Mouse (Mus musculus): ENCODE results near the gene Cxcr5.

Cxcr5 gene

DNA sequence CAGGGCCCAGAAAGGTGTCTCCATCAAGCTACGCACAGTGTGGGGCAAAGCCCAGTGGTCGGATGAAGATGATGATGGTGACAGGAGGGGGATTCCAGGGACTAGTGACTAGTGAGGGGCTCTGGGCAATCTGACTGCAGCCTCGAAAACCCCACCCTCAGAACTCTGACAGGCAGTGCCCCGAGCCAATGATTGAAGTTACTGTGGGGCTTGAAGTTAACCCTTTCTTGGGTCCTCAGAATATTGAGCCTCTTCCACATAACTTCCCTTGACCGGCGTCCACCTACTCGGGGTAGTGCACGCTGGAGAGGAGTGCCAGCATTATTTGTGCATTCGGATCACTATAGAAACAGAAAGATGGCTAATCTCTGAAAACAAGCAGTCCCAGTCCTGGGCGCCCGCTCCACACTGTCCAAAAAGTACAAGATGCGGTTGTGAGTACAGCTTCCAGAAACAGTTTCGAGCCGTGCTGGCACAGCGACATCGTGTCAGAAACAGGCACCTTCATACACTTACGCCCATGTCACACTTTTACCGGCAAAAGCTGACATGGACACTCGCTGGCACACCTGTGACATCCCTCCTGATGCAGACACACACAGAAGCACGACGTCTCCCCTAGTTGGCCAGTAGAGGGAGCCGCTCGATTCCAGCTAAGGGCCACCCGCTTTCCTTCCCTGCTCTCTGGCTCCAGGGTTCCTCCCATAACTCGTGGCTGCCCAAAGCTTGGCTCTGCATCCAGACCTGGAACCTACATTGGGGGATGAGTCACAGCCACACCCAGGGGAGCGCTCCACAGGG is 81.8 kb downstream of the Cxcr5 start:
- peak; percentile 90 for DNase-seq (ENCODE audit: low read depth, low spot score)

DNA sequence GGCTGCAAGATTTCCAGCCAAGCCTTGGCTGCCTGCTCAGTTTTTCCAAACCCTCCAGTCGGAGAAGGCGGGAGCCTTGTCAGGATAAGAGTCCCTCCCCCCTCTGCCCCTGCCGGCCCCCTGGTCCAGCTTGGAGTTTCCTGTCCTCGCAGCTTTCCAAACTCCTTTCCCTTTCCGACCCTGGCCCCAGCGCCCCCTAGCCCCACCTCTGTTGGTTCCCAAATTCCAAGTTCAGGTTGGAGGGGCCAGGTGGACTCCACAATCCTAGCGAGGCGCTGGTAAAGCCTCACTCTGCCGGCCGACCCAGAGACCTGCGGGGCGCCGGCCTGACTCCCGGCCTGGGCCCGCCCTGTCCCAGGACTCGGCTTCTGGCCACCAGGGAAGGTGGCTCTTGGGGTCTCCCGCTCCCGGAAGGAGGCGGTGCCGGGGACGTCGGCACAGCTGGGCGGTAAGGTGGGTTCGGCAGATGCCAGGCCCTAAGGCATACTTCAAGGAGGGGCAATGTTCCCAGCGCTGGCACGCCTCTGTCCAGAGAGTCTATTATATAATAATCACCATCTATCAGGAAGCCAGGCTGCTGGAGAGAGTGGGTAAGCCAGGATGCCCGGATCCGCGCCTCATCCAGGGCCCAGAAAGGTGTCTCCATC is 82.6 kb downstream of the Cxcr5 start:
- DNase-seq (ENCODE audit: low read depth, low spot score), result no peak

DNA sequence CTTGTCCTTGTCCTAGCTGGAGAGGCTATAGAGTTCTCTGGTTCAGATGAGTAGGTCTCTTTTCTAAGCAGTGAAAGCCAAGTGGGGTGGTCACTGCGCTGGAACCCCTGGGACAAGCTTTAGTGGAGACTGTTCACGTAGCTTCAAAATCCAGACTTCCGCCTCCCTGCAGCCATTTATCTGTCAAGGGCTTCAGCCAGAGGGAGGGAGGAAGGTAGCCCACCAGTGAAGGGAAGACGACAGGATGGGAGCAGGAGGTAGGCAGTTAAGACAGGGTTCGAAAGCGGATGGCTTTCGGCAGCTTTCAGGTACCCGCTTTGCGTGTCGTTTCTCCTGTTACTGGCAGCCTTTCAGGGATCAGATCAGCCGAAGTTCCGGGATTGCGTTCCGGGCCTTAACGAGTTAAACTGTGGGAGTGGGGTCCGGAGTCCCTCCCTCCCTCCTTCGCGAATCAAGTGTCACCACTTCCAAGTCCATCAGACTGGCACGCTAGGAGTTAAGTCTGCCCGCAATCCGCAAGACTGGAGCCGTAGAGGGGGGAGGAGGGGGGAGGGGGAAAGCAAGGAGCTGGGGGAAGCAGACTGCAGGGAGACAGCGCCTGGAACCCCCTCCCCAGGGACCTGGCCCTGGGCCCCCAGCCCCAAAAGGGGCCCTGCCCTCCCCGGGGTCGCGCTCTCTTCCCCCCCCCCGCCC is 83.3 kb downstream of the Cxcr5 start:
- DNase-seq (ENCODE audit: low read depth, low spot score), result peak; percentile 49

DNA sequence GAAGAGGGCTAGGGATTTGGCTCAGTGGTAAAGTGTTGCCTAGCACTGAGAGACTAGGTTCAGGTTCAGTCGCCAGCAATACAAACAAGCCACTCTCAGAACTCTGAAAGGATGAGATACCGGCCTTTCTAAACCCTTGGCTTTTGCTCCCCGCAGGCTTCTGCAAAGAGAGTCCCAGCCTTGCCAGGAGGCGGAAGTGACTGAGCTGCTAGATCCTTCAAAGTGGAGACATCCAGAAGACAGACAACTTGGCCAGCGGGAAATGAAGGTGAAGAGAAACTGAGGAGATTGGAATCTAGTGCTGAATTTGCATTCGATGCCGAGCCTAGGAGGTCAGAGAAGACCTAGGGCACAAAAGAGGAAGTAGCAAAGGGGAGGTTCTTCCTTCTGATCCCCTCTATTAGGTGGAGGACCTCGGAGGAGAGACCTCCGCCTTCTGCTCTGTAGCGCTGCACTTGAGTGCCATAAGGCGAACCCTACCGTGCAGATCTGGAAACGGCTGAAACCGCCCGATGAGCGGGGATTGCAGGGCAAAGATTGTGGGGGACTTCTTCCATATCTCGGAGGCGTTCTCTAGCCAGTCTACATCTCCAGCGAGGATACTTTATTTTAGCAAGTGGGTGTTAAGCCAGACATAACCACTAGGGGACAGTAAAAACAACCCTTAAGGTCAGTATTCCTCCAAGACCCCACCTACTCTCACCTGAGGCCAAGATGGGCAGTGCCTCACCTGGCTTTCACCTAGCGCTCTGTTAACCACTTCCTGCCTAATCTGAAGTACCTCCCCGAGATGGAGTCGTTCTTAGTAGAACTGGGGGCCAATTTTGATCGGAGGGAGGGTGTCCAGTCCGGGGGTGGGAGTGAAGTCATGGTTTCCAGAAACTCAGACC is 84.1 kb downstream of the Cxcr5 start:
- DNase-seq (ENCODE audit: low read depth, low spot score), result peak; percentile 80

DNA sequence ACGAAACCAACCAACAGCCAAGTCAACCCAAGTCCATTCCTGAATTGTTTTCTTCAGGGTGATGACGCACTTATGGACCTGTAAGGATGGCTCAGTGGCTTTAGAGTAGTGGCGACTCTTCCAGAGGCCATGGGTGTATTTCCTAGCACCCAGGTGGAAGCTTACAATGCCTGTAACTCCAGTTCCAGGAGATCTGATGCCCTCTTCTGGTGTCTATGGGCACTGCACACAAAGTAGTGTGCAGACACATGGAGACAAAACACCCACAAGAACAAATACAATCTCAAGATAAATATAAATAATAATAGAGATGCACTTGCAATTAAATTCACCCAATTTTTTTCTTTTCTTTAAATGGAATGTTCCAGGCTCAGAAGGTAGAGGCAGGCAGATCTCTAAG is 85.7 kb downstream of the Cxcr5 start:
- DNase-seq (ENCODE audit: low read depth, low spot score), result no peak

DNA sequence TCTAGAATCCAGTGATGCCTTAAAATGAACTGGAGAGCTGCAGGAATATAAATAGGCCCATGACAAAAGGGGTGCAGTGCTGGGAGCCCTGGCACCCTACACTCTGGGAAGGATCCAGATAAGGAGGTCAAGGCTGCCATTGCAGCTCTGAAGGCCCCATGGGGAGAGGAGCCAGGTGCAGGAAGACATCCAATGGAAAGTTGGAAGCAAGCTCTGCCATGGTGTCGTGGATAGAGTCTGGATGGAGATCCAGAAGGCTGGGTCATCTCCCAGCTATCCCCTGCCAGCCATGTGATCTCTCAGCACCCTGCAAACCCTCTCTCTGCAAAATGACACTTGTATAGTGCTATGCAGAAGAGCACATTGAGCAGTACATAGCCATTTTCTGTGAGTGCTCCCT is 87.3 kb downstream of the Cxcr5 start:
- DNase-seq (ENCODE audit: low read depth, low spot score), result no peak

DNA sequence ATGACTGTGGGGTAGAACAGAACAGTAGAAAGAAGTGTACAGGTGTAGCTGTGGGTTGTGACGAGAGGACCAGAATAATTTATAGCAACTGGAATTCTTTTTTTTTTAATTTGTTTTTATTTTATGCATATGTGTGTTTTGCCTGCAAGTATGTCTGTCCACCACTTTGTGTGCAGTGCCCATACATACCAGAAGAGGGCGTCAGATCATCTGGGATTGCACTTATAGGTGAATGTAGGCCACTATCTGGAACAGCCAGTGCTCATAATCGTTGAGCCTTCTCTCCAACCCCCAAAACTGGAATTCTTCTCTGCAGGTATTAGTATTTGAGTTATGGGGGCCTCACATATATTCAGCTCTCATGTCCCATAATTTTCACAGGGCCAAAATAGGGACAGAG is 88.5 kb downstream of the Cxcr5 start:
- peak; percentile 53 for DNase-seq (ENCODE audit: low read depth, low spot score)

DNA sequence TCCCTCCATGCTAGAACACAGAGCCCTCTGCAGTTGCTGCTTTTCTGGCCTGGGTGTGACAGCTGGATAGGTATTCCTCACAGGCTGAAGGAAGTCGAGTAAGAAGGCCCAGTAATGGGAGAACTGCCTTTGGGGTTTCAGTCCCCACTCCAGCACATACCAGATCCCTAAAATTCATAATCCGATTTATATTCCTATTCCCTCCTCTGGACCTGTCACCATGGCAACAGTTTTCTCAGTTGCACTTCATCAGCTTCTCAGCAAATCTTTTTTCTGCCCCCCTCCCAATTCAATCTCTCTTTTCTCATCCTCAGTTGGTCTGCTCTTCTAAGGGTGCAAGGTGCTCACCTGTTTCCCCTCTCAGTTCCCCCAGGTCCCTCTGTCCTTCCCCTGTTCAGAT is 92.9 kb downstream of the Cxcr5 start:
- DNase-seq (ENCODE audit: low read depth, low spot score), result no peak

DNA sequence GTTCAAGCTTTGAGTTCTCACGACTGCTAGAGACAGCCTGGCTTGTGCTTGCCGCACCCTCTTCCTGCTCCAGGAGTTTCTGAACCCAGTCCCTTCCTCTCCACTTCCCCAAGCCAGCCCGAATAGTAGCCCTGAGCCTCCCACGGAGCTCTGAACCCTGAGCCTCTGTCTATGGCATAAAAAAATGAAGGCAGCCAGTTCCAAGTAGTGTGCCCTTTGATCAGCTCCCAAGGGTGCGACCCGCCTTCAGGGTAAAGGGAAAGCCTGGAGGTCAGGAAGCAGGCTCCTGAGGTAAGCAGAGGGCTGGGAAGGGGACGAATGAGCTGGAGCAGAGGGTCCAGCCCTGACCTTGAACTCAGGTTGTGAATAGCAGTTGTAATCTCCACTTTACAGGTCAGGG is 93.5 kb downstream of the Cxcr5 start:
- DNase-seq (ENCODE audit: low read depth, low spot score), result no peak

DNA sequence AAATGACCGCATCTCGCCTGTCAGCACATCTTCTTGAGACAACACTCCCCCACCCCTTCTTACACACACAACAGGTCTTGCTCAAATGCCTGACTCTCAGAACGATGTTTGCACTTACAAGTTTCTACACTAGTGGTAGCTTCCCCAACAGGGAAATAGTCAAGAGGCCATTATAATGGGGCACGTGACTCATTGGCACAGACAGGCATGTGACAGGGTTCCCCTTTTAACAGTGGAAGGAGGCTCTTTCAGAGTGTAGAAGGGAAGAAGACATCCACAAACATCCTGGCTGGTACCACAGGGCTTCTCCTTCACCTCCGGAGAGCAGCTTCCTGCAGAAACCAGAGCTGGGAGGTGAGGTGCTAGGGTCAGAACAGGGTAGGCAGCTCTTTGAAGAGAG is 99.7 kb downstream of the Cxcr5 start:
- no peak for DNase-seq (ENCODE audit: low read depth, low spot score)

All from CD4-positive, CD25-positive, alpha-beta regulatory T cell, adult 2 months (primary cell).